Mouse (Mus musculus) brain, embryonic 14.5 days (tissue): ENCODE measurements at regions not wholly inside any gene's neighbourhood (a gene's known extent, or its start where the extent isn't known, plus 50 kb on each side); places are given as distances from the start of the nearest gene placed in this dataset.

ENCODE experiments used
- CTCF ChIP-seq: fragments of 200-500 bp; IDR thresholded peaks from 2 replicates; pipeline ENCODE4 v1.5.1; 2012; ENCODE audit warnings: inconsistent platforms, mild to moderate bottlenecking, moderate library complexity, borderline replicate concordance; ENCODE audit not compliant: insufficient read depth, insufficient read length; ENCODE audit errors: extremely low read depth
- POLR2A ChIP-seq: fragments of 200-500 bp; IDR thresholded peaks from 2 replicates; pipeline ENCODE4 v1.6.1; 2012; ENCODE audit warnings: mild to moderate bottlenecking, inconsistent platforms, borderline replicate concordance; ENCODE audit not compliant: poor library complexity, insufficient read depth, insufficient read length, severe bottlenecking; ENCODE audit errors: extremely low read depth

GRCm38 (mm10) chr3:115509658-115510057, 205.2 kb downstream of the S1pr1 start:
- TF ChIP-seq CTCF (no peak), POLR2A (no peak)
